Mouse (Mus musculus) forebrain, embryonic 15.5 days (tissue): ENCODE data around the gene Otud7a. TPM values are rescaled to one million over a fixed set of nuclear protein-coding genes. Genes with fewer than 3 reads are reported as not detected.

Source experiments
- ATAC-seq: fragments of 200-750 bp; cut with Nextera tagmentation; replicated peaks from 2 replicates; pipeline ENCODE4 v1.8.0; 2017; ENCODE audit warnings: mild to moderate bottlenecking, moderate TSS enrichment, moderate library complexity
- H3K27ac ChIP-seq: fragments of 300-500 bp; sonication (generic); replicated peaks from 2 replicates; pipeline ENCODE4 v1.5.1; 2015; ENCODE audit warnings: mild to moderate bottlenecking, inconsistent platforms
- H3K27me3 ChIP-seq: fragments of 300-500 bp; sonication (generic); 2 replicates; pipeline ENCODE4 v1.6.1; 2015; ENCODE audit warnings: inconsistent platforms
- H3K36me3 ChIP-seq: fragments of 300-500 bp; sonication (generic); 2 replicates; pipeline ENCODE4 v1.6.1; 2015; ENCODE audit warnings: mild to moderate bottlenecking, inconsistent platforms
- H3K4me1 ChIP-seq: fragments of 300-500 bp; sonication (generic); 2 replicates; pipeline ENCODE4 v1.6.1; 2015; ENCODE audit warnings: inconsistent platforms
- H3K4me2 ChIP-seq: fragments of 300-500 bp; sonication (generic); replicated peaks from 2 replicates; pipeline ENCODE4 v1.6.1; 2015; ENCODE audit warnings: mild to moderate bottlenecking, inconsistent platforms
- H3K4me3 ChIP-seq: fragments of 300-500 bp; sonication (generic); 2 replicates; pipeline ENCODE4 v1.5.1; 2015; ENCODE audit warnings: mild to moderate bottlenecking, inconsistent platforms
- H3K9ac ChIP-seq: fragments of 300-500 bp; sonication (generic); replicated peaks from 2 replicates; pipeline ENCODE4 v1.6.1; 2015; ENCODE audit warnings: mild to moderate bottlenecking, inconsistent platforms
- H3K9me3 ChIP-seq: fragments of 300-500 bp; sonication (generic); 2 replicates; pipeline ENCODE4 v1.6.1; 2016; ENCODE audit warnings: inconsistent platforms
- WGBS: fragments of 180-500 bp; shearing (Covaris S2); methylation state at CpG from one replicate; pipeline ENCODE4 v1.1.7; 2015; ENCODE audit warnings: mixed read lengths; 5-methylcytosine and 5-hydroxymethylcytosine counted together
- polyA plus RNA-seq: library from polyadenylated mRNA; unstranded; fragments of >200 nt; fragmentation: Nextera tagmentation; extraction: Ambion mirVana; gene quantifications from 2 replicates; pipeline ENCODE4 v1.2.1, GENCODE M21; 2015

Otud7a gene
- polyA plus RNA-seq, 1 experiment from 2014 or later = 2.4 TPM

DNA sequence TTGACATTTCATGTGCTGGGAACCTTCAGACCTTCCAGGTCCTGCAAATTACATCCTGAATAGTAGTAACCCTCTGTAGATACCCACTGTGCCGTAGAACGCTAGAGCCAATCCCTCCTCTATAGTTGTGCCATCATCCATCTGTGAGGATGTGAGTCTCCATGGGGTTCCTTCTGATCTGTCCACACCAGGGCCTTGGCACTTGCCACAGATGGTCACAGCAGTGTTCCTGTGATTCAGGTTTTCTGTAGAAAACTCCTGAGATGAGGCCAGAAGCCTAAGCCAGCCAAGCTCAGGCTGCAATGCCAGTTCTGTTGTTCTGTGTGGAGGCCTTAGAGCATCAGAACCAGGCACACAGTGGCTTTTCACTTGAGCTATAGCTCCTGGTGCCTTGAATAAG lies 63.5 kb downstream of the Otud7a start:
- no peaks in the 10 kb centered on the region for H3K36me3 ChIP-seq
- no peak for ATAC-seq
- peaks cover 5% of the 10 kb centered on the region; the same call in 1 of the 2 replicates for H3K4me1 ChIP-seq
- H3K9ac ChIP-seq = no peak overlapping the region
- H3K9me3 ChIP-seq = no peaks in the 10 kb centered on the region
- 89% methylated on average over 2 of the region's 2 CpGs for WGBS
- H3K4me3 ChIP-seq = no peak overlapping the region
- no peaks in the 10 kb centered on the region for H3K27me3 ChIP-seq
- H3K27ac ChIP-seq = no peak overlapping the region
- no peak overlapping the region for H3K4me2 ChIP-seq

GRCm38 (mm10) chr7:63509825-63510224 lies 65.3 kb downstream of the Otud7a start:
- no peak overlapping the region for H3K4me2 ChIP-seq
- H3K27me3 ChIP-seq = no peaks in the 10 kb centered on the region
- no peak overlapping the region for H3K9ac ChIP-seq
- H3K27ac ChIP-seq = 0 out of 2 replicates have a peak overlapping the region, but pooled peaks have one; percentile 58
- H3K4me3 ChIP-seq = no peak overlapping the region
- no peaks in the 10 kb centered on the region for H3K36me3 ChIP-seq
- no peaks in the 10 kb centered on the region for H3K9me3 ChIP-seq
- ATAC-seq = peak; percentile 76
- peaks cover 5% of the 10 kb centered on the region; the same call in 1 of the 2 replicates for H3K4me1 ChIP-seq
- 45% methylated on average over 1 of the region's 1 CpGs for WGBS

DNA sequence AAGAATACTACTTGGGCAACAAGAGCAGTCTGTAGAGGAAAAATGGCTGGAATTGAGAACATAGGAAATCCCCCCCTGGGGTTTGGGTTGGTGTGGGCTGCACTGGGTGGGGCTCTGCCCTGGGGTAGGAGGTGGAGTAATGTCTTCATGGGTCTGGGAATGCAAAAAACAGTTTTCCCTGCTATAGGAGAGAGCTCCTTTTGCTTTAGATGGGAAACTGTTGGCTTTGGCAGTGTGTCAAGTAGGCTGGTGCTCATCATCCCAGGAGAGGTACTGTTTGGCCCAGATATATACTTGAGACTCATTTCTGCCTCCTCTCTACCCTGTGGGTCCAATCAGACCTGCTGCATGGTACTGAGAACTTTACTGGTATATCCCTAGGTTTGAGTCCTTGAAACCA lies 66.9 kb downstream of the Otud7a start:
- Histone ChIP-seq H3K27ac (no peak overlapping the region), H3K4me3 (no peak overlapping the region), H3K4me2 (no peak overlapping the region), H3K9me3 (no peaks in the 10 kb centered on the region), H3K9ac (no peak overlapping the region), H3K27me3 (no peaks in the 10 kb centered on the region), H3K4me1 (peaks cover 5% of the 10 kb centered on the region; the same call in 1 of the 2 replicates), H3K36me3 (no peaks in the 10 kb centered on the region)
- ATAC-seq = no peak

GRCm38 (mm10) chr7:63512561-63512960 lies 68.0 kb downstream of the Otud7a start:
- peaks cover 5% of the 10 kb centered on the region; the same call in 1 of the 2 replicates for H3K4me1 ChIP-seq
- no peak overlapping the region for H3K4me2 ChIP-seq
- no peak overlapping the region for H3K4me3 ChIP-seq
- H3K9ac ChIP-seq = no peak overlapping the region
- H3K36me3 ChIP-seq = no peaks in the 10 kb centered on the region
- no peak overlapping the region for H3K27ac ChIP-seq
- 81% methylated on average over 2 of the region's 2 CpGs for WGBS
- H3K9me3 ChIP-seq = no peaks in the 10 kb centered on the region
- ATAC-seq = no peak
- no peaks in the 10 kb centered on the region for H3K27me3 ChIP-seq

DNA sequence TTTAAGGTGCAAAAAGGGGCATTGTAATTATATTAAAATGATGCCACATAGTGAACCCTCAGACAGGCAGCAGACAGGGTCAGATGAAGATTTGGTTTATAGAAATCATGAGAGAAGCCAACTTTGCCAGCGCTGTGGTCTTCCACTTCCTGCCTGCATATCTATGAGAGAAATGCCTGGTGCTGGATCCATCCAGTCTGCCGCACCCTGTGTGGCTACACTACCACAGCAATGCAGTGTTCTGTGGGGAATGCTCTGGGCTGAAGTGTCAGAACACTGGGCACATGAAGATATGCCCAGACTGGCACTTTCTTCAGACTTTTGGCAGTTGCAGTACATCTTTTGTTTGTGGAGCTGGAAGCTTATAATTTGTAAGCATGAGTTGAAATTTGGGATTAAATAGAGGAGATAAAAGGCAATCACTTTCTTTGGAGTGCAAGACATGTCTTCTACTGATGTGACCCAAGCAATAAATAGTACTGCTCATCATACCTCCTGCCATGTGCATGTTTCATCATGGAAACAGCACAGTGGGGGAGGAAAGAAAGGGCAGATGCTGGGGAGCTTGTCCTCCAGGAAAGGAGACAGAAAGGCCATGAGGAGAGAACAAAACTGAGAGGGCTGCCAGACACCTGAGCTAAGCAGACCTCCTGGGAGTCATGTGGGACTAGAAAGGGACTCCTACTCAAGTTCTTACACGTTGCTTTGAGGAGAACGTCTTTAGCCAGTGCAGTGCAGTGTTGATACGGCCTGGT lies 71.8 kb downstream of the Otud7a start:
- no peaks in the 10 kb centered on the region for H3K36me3 ChIP-seq
- WGBS = 90% methylated on average over 5 of the region's 5 CpGs
- no peak for ATAC-seq

GRCm38 (mm10) chr7:63520299-63520698 lies 75.7 kb downstream of the Otud7a start:
- ATAC-seq = no peak
- 80% methylated on average over 1 of the region's 1 CpGs for WGBS
- no peaks in the 10 kb centered on the region for H3K9me3 ChIP-seq

More for the DNA sequence above, 71.8 kb downstream of the Otud7a start:
- Histone ChIP-seq H3K27ac (no peak overlapping the region), H3K4me2 (no peak overlapping the region), H3K4me1 (no peaks in the 10 kb centered on the region), H3K9ac (no peak overlapping the region), H3K9me3 (no peaks in the 10 kb centered on the region), H3K27me3 (no peaks in the 10 kb centered on the region), H3K4me3 (no peak overlapping the region)

DNA sequence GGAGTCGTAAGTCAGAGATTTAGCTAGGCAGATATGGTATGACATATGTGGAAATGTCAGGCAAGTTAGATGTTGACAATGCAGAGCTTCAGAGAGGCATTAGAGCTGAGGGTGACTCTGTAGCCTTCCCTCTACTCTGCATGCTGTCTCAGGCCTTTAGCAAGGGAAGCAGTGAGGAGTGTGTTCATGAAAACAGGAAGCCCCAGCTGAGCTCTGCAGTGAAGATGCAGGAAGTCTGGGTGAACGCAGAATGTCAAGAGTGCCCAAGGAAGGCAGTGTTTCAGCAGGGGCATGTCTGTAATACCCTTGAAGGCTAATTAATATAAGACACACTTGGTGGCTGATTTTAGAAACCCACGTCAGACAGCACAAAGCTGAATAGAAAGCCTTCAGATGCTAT lies 77.9 kb downstream of the Otud7a start:
- H3K9ac ChIP-seq = no peak overlapping the region
- H3K4me1 ChIP-seq = no peaks in the 10 kb centered on the region
- H3K36me3 ChIP-seq = no peaks in the 10 kb centered on the region
- no peaks in the 10 kb centered on the region for H3K27me3 ChIP-seq
- H3K27ac ChIP-seq = no peak overlapping the region
- ATAC-seq = no peak
- H3K4me2 ChIP-seq = no peak overlapping the region
- 84% methylated on average over 3 of the region's 3 CpGs for WGBS
- no peak overlapping the region for H3K4me3 ChIP-seq
- no peaks in the 10 kb centered on the region for H3K9me3 ChIP-seq

More at GRCm38 (mm10) chr7:63520299-63520698, 75.7 kb downstream of the Otud7a start:
- Histone ChIP-seq H3K4me2 (no peak overlapping the region), H3K36me3 (no peaks in the 10 kb centered on the region), H3K27ac (no peak overlapping the region), H3K4me3 (no peak overlapping the region), H3K4me1 (no peaks in the 10 kb centered on the region), H3K27me3 (no peaks in the 10 kb centered on the region), H3K9ac (no peak overlapping the region)

- H3K4me3 ChIP-seq = no peak overlapping the region
- 88% methylated on average over 3 of the region's 3 CpGs for WGBS
- no peak overlapping the region for H3K27ac ChIP-seq
- H3K4me2 ChIP-seq = no peak overlapping the region
- no peaks in the 10 kb centered on the region for H3K9me3 ChIP-seq
- no peaks in the 10 kb centered on the region for H3K4me1 ChIP-seq
- H3K9ac ChIP-seq = no peak overlapping the region
- no peak for ATAC-seq
- no peaks in the 10 kb centered on the region for H3K36me3 ChIP-seq
- no peaks in the 10 kb centered on the region for H3K27me3 ChIP-seq
Measured at GRCm38 (mm10) chr7:63523051-63523450, 78.5 kb downstream of the Otud7a start.

DNA sequence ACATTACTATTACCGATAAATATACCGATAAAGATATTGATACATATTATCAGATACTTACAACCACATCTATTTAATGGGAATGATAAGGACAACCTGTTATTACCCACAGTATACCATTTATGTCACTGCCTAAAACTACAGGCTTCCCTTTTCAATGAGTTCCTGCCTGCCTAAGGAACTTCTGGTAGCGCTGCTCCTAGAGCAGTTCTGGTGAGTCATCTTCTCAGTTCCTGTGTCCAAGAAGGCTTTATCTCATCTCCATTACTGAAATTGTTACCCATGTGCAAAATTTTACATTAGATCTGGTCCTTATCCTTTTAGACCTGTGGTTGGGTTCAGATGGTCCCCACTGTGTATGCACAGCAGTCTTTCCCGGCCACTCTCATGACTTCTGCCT lies 95.7 kb downstream of the Otud7a start:
- Histone ChIP-seq H3K4me1 (no peaks in the 10 kb centered on the region), H3K27ac (no peak overlapping the region), H3K27me3 (no peaks in the 10 kb centered on the region), H3K9me3 (no peaks in the 10 kb centered on the region), H3K9ac (no peak overlapping the region), H3K36me3 (no peaks in the 10 kb centered on the region), H3K4me2 (no peak overlapping the region), H3K4me3 (no peak overlapping the region)
- 98% methylated on average over 4 of the region's 4 CpGs for WGBS
- no peak for ATAC-seq

DNA sequence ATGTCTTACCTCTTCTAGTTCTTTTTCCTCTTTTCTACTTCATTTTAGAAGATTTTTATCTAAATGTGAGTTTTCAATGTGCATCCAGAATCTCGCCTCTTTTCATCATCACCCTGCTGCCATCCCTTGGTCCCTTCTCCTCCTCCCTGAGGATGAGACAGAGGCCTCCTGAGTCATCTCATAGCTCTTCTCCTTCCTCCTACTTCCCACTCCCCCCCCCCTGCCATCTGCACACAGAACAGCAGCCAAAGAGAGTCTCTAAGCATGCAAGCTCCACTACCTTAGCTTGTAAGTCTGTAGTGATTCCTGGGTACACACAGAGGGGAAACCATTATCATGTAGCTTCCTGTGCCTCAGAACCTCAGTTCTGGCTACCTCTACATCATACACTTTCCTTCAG lies 109.9 kb downstream of the Otud7a start:
- Histone ChIP-seq H3K27me3 (no peaks in the 10 kb centered on the region), H3K4me1 (no peaks in the 10 kb centered on the region), H3K9me3 (no peaks in the 10 kb centered on the region), H3K4me2 (no peak overlapping the region), H3K36me3 (no peaks in the 10 kb centered on the region), H3K27ac (no peak overlapping the region), H3K4me3 (no peak overlapping the region), H3K9ac (no peak overlapping the region)
- ATAC-seq = no peak; the same call in 1 of the 2 replicates
- 68% methylated on average over 1 of the region's 1 CpGs for WGBS

DNA sequence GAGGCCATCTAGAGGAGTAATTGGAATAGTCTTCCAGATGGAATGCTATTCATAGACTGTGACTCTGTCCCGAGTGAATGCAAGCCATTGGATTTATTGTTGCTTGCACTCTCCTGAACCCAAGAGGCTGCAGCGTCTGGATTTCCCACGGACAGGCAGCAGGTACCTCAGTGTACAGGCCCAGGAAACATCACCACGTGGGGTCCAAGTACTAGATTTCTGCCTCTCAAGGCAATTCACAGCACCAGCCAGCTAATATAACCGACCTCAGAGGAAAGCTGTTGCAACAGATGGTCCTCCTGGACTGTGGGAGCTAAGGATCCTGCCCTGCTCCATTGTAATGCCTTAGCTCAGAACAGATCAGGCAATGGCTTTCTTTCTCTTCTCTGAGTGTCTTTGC lies 111.8 kb downstream of the Otud7a start:
- no peak overlapping the region for H3K27ac ChIP-seq
- ATAC-seq = peak; percentile 48; the same call in 1 of the 2 replicates
- 53% methylated on average over 5 of the region's 5 CpGs for WGBS

GRCm38 (mm10) chr7:63558918-63559317 lies 114.4 kb downstream of the Otud7a start:
- 90% methylated on average over 3 of the region's 3 CpGs for WGBS
- Histone ChIP-seq H3K4me1 (no peaks in the 10 kb centered on the region), H3K9me3 (no peaks in the 10 kb centered on the region), H3K4me3 (no peak overlapping the region), H3K4me2 (no peak overlapping the region), H3K36me3 (no peaks in the 10 kb centered on the region), H3K27me3 (no peaks in the 10 kb centered on the region), H3K27ac (no peak overlapping the region), H3K9ac (no peak overlapping the region)
- no peak for ATAC-seq

More for the DNA sequence above, 111.8 kb downstream of the Otud7a start:
- no peaks in the 10 kb centered on the region for H3K4me1 ChIP-seq
- H3K9me3 ChIP-seq = no peaks in the 10 kb centered on the region
- H3K4me2 ChIP-seq = no peak overlapping the region
- no peaks in the 10 kb centered on the region for H3K36me3 ChIP-seq
- H3K27me3 ChIP-seq = no peaks in the 10 kb centered on the region
- H3K9ac ChIP-seq = no peak overlapping the region
- no peak overlapping the region for H3K4me3 ChIP-seq

GRCm38 (mm10) chr7:63559679-63560078 lies 115.1 kb downstream of the Otud7a start:
- no peak for ATAC-seq
- no peak overlapping the region for H3K4me2 ChIP-seq
- H3K27me3 ChIP-seq = no peaks in the 10 kb centered on the region
- H3K27ac ChIP-seq = no peak overlapping the region
- no peak overlapping the region for H3K9ac ChIP-seq
- no peaks in the 10 kb centered on the region for H3K9me3 ChIP-seq
- H3K36me3 ChIP-seq = no peaks in the 10 kb centered on the region
- no peak overlapping the region for H3K4me3 ChIP-seq
- WGBS = 74% methylated on average over 1 of the region's 1 CpGs
- H3K4me1 ChIP-seq = no peaks in the 10 kb centered on the region
